Mouse (Mus musculus): ENCODE results near the gene Olfr123.

Olfr123 gene

GRCm38 (mm10) chr17:37793229-37793628 lies at the start of gene Olfr123:
TSS of gene Olfr123 (plus strand) at chr17:37793529.
- DNase-seq (ENCODE audit: low spot score), result no peak

DNA sequence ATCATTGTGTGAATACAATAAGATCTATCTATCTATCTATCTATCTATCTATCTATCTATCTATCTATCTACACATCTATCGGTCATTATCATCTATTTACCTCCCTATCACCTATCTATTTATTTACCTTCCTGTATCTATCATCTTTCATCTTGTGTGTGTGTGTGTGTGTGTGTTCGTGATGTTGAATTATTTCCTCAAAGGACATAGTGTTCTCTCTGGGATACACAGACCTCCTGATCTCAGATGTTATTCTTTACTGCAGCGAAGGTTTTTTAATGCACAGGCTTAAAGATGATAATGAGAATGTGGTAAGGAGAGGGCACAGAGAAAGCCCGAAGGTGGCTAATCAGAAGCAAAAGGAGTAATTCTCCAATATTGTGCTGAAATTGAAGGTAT lies 25.0 kb upstream of the Olfr123 start, which contains the start of gene Olfr122:
Olfr122 (plus strand) TSS at position 301 of the 400 bp plus-strand sequence.
- no peak for DNase-seq (ENCODE audit: low spot score)

- no peak for DNase-seq (ENCODE audit: low spot score)
Measured at GRCm38 (mm10) chr17:37799588-37799987, 6.3 kb downstream of the Olfr123 start, which contains the start of gene Olfr124. TSS of gene Olfr124 (plus strand) at chr17:37799888.

DNA sequence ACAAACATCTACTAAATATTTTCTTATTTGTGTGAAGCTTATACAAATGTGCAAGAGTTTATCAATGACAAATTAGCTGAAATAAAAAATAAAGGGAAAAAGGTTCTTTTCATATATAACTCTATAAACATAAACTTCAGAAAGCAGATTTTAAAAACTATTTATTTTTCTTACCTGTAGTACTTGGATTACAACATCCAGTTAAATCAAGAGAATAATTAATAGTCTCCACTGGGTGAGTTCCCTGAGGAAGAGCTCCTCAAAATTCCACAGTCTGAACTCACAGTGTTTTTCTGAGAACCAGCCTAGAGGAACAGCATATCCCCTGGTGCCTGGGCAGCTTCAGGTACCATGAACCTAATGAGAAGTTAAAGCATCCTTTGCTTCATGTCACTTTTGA lies 39.3 kb downstream of the Olfr123 start, which contains the start of gene Olfr125:
Olfr125 (plus strand) TSS at position 301 of the 400 bp plus-strand sequence.
- no peak for DNase-seq (ENCODE audit: low spot score)

DNA sequence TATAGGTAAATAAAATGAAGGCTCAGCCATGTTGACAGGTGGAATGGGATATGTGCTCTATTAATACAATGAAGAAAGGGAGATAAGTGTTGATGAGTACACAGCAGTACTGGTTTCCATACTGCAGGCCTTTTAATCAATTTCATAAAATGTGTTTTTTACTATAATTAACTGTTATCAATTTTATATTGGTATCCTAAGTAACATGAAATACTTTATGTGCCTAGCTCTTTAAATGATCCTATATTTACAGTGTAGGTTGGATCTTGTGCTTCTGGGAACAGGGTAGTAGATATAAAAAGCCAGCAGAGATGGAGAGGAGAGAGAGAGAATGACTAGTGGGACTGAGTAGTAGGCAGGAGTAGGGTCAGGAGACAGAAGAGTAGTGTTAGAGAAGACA lies 53.9 kb downstream of the Olfr123 start, which contains the start of gene Olfr126:
Olfr126 (plus strand) TSS at position 301 of the 400 bp plus-strand sequence.
- no peak for DNase-seq (ENCODE audit: low spot score)
